Mouse (Mus musculus) fibroblast of lung, adult 2 months (primary cell): ENCODE measurements around the gene Gm28510.
"Not testable (repeated sequence)": the region's sequence is repeated elsewhere in the genome, so short reads cannot be mapped to it uniquely, and the experiment has no call there.

Source experiments
- DNase-seq: peaks from one replicate; pipeline ENCODE4 v3.0.0-alpha.2; 2011; ENCODE audit warnings: low read depth

The Gm28510 gene

DNA sequence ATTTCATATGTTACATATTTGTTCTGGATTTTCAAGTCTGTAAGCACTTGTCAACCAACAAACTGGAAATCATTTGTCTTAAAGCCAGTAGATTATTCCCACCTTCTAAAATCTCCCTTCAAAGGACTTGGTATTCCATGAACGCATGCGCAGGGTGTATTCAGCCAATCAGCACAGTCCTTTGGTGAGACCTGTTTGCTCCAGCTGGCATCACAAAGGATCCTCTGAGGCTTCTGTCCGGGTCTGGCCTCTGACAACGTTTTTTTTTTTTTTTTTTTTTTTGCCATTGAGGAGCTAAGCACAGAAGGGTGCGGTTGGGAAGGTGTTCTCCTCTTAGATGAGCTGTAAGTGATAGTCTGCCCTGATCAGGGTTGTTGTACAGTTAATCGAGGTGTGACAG, at the start of gene Gm28510:
Gene Gm28510, plus strand, starts transcription at position 301 of the 400 bp plus-strand sequence.
- DNase-seq: not testable (repeated sequence)
